Mouse (Mus musculus) frontal cortex, postnatal 10 days (tissue): ENCODE measurements around the gene Ppp1r12b.
A peak's percentile ranks its signal among the peaks of the same experiment; 100 is the strongest.

Experiments used
- DNase-seq, 2 experiments: peaks; one replicate each; pipeline ENCODE4 v3.0.0; 2022; ENCODE audit warnings: low spot score in 2 of 2, mixed read lengths in 1 of 2

Ppp1r12b gene

DNA sequence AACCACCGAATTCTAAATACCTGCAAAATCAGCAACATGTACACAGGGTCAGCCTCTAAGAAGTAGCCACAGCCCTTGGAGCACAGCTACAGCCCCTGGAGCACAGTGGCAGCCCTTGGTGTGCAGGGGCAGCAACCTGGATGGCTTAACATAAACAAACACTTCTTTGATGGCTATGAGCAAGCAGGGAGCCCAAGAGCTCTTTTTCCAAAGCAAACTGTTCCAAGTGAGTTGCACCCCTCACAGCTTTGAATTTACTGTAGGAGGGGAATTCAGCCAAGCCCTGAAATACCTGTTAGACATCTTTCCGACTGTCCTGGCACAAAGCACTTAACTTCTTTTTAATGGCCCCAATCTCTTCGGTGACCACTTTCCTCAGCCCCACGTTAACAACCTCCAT, 14.9 kb downstream of the Ppp1r12b start:
- DNase-seq = no peak

DNA sequence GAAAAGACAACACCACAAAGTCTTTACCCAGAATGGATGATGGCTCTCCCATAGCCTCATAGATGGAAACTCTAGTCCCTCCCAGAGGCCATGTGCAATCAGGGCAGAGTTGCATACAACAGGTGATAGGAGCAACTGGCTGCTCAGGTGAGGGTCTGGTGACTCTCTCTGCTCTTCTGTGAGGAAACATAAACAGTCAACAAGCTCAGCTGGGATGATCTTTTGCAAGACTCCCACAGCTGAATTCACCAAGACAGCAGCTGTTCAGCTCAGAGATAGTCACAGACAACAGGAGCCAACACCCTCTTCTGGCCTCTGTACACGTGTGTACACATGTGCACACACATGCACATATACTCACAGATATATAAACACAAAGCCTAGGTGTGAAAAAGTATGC, 17.5 kb downstream of the Ppp1r12b start:
- no peak for DNase-seq

DNA sequence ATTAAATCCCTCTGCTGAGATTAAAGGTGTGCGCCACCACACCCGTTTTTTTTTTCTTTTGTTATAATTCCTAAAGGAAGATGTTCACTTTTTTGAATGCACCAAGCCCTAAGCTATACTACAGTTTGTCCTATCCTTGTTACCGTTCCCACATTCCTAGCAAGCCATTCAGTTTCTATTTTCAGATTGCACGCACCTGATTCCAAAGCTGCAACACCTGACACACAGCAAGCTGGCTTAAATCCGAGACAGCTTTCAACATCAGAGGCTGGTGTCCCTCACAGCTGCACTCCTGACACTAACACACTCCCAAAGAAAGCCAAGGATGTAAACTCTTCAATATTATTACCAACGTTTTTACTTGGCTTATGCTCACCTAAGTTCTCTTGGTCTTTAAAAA, 19.4 kb downstream of the Ppp1r12b start:
- DNase-seq = no peak

DNA sequence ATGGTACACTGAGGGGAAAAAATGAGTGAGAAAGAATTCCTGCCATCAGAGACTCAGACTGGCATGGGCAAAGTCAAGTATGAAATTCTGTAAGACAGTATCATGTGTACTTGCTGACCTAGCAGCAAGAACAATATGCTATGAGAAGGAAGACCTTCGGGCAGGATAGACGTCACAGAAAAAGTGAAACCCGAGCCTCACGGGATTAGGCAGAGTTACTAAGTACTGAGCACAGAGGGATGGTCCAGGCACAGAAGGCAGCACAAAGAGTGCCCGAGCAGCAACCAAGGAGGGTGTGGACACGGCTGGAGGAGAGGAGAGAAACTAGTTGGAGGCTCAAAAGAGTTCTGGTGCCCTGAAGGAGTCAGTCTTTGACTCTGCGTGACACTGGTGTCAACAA, 23.3 kb downstream of the Ppp1r12b start:
- DNase-seq = no peak

DNA sequence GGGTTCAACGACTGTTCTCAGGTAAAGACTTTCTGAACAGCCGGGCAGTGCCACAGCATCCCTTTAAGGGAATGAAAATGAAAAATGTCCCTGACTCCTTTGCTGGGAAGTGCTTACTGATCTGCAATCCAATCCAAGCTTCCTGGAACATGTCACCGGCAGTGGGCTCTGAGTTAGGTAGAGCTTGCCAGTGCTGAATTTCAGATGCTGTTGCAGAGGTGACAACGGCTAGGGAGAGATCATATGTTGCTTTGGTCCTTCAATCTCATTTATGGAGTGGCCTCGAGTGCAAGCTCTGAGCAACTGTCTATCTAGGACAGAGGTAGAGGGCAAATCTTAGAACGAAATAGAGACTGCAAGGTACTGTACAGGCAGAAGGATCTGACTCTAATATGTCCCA, 36.7 kb downstream of the Ppp1r12b start:
- no peak for DNase-seq

DNA sequence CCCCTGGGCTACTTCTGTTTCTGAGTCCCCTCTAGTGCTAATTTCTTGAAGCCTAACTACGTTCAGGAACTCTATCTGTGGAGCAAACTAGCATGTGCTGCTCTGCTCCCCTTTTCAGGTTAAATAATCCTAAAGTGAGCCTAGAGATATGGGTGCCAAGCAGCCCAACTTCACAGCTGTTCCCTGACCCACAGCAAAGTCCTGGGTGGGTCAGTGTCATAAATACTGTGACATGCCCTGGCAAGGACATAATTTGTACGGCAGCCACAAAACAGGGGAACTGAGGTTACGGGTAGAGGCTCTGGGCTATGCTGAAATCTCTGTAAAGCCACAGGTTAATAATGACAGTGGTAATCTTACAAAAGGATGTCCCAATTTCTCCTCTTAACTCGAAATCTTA, 40.3 kb downstream of the Ppp1r12b start:
- no peak for DNase-seq

DNA sequence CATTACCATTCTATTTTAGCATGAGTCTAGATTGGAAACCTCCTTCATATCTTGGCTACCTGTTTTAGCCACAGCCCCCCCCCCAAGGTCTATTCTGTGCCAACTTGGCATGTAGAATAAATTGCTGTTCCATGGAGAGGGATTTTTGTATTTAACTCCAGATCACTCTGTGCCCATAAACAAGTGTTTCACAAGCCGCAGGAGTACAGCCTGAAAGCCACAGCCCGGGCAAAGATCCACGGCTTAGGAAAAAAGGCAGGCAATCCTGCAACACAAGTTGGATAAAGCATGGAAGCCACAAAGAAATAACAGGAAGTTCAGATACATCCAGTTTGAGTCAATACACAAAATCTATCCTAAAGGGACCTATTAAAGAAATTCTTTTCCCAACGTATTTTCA, 42.2 kb downstream of the Ppp1r12b start:
- DNase-seq = no peak

DNA sequence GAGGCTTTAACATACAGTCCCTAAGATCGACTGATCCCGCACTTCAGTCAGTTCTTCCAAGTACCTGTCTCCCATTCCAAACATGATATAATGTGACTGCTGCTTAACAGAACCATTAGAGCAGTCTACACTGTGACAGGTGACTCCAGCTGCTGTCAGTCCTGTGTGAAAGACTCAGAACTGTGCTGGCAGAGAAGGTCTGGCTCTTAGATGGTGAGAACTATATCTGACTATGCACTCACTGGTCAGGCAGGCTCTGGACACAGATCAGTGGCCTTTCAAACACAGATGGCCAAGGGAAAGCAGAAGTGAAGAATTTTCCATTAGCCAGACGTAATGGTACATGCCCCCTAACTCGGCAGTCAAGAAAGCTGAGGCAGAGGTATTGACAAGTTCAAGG, 43.9 kb downstream of the Ppp1r12b start:
- no peak for DNase-seq

DNA sequence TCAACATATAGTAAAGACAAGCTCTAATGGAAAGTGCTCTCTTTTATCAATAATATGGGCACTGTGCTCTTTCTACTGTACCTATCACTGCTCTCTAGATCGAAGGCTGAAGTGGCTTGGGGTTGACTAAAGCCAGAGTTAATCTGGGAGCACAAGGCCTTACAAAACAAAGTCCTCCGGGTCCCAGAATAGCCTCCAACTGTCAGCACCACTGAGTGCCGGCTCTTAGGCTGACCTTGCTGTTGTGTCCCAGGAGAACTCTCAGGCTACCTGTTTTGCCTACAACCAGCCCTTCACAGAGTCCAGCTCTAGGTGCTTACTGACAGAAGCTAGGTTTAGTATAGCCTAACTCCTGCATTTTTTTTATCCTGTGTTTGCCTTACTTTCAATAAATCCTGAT, 45.7 kb downstream of the Ppp1r12b start:
- no peak for DNase-seq

DNA sequence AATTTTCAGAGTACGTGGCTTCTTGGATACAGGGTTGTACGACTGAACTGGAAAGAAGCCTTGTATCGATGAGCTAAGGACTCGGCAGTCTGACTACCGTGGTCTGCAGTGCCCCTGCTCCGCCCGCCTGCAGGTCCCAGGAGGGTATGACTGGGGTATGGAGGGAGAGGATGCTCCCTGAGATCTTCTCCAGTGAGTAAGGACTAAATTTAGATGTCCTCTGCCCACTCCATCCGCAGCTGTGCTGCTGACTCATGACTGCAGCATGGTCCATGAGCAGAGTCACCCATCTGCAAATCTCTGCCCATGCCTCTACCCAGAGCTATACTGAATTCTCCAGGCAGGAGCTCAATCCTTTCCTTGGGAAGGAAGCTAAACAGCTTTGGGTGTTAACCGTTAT, 46.3 kb downstream of the Ppp1r12b start:
- DNase-seq = peak; percentile 20 to 34

DNA sequence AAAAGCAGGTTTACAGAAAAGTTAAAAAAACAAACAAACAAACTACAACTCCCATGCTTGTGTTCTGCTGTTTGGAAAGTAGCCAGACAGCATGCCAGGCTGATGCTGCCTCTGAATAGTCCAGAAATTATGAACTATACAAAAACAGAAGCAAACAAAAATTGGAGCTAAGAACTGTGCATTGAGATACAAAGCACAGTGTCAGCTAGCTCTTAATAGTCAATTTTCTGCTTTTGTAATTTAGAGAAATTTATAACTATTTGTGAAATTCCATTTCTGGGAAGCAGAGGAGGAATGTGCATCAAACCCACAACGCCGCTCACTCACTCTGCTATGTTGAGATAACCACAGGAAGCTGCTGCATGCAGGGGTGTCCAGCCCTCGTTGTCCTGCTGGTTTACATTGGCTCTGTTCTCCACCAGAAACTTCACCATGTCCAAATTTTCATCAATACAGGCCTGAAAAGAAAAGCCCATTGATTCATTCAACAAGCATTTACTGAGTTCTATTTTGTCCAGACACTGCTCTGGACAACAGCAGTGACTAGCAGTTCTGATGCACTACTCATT, 53.6 kb downstream of the Ppp1r12b start:
- DNase-seq = no peak

DNA sequence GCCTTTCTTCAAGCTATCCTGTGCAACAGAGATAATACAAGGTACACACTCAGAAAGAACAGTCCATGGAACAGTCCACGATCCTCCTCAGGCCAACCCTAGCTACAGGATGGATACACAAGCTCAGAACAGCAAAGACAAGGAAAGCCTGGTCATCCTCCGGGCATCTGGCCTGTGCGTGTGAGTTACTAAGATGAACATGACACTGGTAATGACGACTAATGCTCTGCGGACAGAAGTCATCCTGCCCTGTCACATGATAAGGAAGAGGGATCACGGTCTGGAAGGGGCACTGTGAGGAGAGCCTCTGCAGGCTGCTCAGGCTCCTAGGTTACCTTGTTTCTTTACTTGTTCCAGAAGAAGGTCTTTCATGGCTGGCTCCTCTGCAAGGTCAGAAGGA, 59.7 kb downstream of the Ppp1r12b start:
- no peak for DNase-seq

DNA sequence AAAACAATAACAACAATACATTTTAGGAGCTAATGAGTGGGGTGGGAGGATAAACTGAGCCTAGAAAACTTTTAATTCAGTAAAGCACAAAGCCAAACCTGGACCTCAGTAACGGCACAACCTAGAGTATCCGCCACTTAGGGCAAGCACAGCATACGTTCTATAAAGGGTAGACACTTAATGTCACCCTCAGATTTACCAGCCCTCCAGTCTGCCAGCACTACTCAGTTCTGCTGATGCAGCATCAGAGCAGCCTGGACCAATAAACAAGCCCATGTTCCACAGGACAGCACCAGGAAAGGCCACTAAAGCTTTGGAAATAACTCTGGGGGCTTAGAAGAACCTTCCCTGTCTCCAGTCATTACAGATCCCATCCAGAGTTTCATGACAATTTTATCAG, 60.9 kb downstream of the Ppp1r12b start:
- no peak for DNase-seq

DNA sequence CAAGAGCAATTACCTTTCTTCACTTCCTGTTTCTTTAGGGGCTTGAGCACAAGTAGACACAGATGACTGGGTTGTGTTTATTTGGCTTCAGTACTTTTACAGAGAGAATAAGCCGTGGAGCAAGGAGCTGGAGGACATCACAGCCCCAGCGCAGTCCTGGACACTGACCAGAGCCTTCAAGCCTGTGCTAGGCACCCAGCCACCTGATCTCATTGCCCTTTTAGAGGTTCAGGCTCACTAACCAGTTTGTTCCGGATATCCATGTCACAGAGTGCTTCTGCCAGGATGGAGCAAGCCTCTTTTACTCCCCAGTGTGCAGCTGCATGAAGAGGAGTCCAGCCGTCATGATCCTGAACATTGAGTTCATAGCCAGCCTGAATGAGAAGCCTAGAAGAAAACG, 63.8 kb downstream of the Ppp1r12b start:
- no peak for DNase-seq

DNA sequence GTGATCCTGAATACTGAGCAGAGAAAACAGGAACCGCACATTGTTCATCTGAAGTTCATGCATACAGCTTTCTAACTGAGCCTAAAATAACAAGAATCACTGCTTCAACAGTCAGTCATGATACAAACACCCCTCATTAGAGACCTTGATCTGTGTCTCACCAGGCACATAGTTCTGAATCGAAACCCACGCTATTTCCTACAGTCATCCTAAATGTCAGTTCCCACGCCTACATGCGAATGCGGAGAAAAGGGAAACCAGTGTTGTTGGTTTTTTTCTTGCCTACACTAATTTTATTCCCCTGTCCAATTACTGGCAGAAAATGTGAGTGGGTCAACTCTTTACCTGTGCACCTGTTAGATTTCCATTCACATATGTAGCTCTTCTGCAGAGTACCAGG, 66.1 kb downstream of the Ppp1r12b start:
- no peak for DNase-seq

DNA sequence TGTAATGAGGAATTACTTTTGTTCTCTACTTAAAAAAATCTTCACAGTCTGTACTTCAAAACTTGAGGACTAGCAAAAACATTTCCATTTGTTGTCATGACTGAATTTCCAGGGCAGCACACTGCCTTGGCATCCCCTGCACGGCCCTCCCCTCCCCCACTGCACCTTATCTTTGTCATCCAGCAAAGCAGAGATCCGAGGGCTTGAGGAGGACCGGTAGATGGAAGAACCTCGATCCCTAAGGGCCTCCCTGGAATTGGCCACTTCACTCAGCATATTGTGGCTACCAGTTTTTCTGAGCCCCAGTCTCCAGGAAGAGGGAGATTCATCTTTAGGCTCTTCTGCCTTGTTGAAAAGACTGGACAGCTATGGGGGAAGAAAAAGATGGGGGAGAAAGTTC, 79.9 kb downstream of the Ppp1r12b start:
- DNase-seq = no peak

DNA sequence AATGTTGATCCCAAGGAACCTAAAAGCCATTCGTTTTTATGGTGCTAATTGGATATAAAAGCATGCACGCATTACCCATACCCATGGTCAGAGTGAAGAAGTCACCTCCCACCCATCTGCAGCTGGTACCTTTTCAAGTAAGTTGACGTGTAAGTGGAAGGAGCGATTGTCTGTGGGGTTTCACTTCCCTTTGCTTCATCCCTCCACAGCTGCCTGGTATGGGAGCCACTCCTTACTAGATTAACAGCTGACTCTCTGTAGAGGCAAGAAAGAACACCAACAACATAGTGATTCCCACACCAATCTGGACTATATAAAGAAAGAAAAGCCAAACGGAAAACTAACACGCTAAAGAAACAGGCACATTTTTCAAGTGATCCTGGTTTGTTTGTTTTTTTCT, 83.1 kb downstream of the Ppp1r12b start:
- DNase-seq = no peak

DNA sequence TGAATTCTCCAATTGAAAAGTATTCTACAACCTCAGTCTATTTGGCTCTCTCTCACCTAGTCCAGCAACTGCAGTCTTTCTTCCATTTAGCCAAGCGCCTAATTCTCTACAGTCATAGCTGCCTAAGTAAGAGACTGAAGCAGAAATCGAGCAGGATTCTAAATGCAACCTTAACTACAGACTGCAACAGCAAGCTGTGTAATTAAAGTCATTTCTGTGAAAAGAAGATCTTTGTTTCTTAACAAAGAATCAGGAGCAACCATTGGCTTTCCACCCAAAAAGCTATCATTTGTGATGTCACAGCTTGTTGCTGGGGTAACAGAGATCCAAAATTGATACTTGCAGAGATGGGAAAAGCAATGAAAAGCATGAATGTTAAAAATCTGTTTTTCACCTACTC, 89.3 kb downstream of the Ppp1r12b start:
- no peak for DNase-seq

DNA sequence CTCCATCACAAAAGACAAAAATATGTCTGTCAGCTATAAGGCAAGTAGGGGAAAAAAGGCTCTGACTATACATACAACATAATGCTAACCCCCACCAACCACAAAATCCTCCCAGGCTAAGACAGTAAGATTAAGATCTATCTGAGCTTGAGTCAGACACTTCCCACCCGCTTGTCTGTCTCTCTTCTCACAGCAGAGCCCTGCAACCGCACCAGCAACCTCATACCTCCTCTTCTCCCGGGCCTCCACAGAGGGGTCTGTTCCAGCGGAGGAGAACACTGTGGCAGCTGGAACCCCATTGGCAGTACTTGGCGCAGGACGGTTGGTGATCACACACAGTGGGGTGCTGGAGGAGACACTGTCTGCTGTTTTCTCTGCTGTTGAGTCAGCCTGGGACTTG, 90.2 kb downstream of the Ppp1r12b start:
- no peak for DNase-seq

DNA sequence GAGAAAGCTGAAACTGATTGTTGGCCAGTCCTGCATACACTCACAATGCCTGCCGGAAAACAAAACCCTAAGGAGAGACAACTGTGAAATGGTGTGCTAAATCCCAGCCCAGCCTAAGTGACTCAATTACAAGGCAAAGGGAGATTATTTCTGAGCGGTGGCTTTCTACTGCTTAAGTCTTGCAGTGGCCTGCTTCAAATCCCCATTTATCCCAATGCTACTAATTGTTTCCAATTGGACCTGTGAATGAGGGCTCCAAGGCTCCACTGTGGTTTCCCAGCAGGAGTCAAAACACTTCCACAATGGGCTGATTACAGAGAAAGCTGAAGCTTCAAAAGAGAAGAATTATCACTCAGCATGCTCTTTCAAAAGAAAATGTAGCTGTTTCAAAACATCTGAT, 95.2 kb downstream of the Ppp1r12b start:
- no peak for DNase-seq

DNA sequence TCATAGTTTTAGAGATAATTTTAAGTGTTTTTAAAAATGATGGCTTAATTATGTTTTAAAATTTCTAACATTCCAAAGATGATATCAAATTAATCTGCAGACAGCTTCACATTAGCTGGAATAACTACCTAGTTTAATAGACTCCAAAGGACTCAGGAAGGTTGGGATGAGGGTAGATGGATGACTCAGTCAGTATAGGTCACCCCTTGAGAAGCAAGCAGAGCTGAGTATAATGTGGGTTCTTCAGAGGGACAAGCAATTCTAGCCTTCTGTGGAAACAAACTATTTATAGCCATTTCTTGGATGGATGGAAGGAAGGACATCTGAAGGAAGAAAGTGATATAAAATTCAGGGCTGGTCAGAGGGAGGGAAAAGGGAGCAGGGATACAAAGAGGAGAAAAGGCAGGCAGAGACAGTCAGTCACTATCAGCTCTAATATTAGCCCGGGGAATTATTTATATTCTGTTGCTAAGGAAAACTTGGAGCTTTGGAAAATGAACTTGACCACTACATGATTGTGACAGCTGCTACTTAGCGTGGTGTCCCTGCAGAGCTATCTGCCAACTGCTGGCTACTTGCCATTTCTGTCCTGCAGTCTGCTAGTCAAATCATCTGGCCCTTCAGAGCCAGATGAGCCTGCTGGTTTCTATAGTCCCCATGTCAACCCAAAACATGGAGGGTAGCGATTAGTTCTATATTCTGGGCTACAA, 97.2 kb downstream of the Ppp1r12b start:
- DNase-seq = no peak

DNA sequence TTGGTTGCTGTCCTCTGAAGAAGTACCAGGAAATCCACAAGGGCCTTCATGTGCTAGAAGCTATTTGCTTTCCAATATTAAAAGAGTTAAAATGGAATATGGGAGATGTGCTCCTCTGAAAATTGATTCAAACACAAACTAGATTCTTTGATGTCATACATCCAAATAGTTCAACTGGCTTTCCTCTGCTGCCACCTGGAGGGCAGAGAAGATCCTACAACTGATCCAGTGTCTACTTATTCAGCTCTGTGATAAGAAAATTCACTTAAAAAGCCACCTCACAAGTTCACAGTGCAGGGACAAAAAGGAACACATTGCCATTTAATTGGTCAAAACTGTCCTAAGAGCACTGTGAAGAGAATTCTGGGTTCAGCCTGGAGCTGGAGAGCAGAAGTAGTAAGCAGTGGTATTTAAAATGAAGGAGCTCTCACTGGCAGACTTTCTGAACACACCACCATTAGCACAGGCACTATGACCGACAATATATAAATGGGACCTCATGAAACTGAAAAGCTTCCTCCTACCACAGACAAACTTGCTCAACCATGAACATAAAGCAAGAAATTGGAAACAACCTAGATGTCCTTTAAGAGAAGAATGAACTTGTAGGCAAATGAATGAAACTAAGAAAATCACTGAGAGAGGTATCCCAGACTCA, 101.3 kb downstream of the Ppp1r12b start:
- peak; percentile 48 to 77 for DNase-seq

DNA sequence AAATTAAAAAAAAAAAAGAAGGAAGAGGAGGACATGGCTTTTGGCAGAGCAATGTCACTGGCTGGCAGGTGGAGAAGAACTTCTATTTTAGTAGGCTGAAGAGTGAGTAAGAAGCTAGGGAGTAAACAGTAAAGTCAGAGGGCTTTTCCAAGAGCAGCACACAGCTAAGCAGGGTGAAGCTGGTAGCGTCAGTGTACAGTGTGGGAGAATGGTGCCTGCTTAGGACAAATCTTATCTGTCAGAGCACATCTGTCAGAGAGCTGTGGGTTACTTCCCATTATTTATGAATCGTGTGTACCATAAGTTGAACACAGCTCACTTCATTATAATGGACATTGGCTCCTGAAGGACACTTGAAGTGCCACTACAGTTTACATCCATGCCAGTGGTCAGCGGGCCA, 102.9 kb downstream of the Ppp1r12b start:
- DNase-seq = no peak

DNA sequence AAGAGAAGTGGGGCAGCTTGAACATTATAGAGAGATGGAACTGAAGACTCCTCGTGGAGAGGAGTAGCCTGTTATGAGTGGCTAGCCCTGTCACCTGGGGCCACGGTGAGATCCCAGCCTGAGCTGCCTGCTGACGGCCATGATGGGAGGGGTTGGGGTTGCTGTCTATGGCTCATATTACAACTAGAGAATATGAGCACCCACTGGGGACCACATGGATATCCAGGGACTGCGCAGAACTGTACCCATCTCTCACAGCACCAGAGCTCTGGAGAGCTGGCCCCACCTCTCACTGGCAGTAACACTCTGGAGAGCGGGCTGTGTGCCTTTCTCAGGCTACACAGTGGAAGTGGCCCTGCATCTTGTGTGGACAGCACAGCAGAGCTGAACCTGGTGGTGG, 104.5 kb downstream of the Ppp1r12b start:
- no peak for DNase-seq
